Mouse (Mus musculus) left cerebral cortex, postnatal 14 days (tissue): ENCODE measurements at regions not wholly inside any gene's neighbourhood (a gene's known extent, or its start where the extent isn't known, plus 50 kb on each side); places are given as distances from the start of the nearest gene placed in this dataset.

Experiments
- DNase-seq, 2 experiments: peaks; one replicate each; pipeline ENCODE4 v3.0.0; 2021 to 2022; ENCODE audit warnings: low spot score in 2 of 2, mixed read lengths in 1 of 2
- intact Hi-C: fragments of 180-260 bp; cut with DNase I; formaldehyde crosslinking; loops from one replicate; pipeline ENCODE4 v1.15.1; 2025

DNA sequence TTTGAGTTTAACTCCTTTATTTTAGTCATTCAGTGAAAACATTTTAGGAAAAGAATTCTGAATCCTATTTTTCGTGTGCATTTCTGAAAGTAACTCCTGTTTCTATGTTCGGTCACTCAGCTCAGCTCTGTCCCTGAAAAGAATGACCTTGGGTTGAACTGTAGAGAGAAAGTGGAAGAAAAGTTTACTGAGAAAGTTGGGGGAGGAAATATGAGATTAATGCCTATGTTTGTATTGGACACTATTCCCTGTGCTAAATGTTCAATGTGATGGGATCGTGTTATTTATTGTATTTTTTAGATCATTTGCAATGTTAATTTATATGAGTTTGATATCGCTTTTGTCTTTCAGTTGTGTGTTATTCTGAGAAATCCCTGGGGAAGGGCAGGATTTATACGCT lies 1052.8 kb upstream of the Nr2f1 start:
- intact Hi-C loops: no loop called here

DNA sequence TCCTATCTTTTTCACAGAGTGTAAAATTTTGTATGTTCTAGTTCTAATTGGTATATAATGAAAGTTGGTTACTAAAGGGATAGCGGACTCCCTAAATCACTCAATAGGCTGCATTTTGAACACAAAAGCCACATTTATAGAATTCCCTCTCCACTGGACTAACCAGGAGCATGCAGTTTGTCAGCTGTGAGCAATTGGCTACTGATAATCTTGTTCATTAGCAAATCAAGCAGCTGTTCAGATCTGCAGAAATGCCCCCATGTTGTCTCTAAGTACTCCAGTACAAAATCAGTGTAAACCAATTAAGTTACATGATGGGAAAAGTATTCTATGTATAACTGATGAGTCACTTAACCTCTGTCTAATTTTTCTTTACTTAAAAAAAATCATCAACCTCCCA lies 1051.7 kb upstream of the Nr2f1 start:
- intact Hi-C loops: no loop called here

More for the DNA sequence above, 1052.8 kb upstream of the Nr2f1 start:
- no peak for DNase-seq

More for the DNA sequence above, 1051.7 kb upstream of the Nr2f1 start:
- DNase-seq: no peak
